Mouse (Mus musculus): ENCODE results near the gene Ppm1b.

Gene Ppm1b

GRCm38 (mm10) chr17:85026436-85026835 is 69.9 kb downstream of the Ppm1b start:
- no peak for DNase-seq

- no peak for DNase-seq
These were observed 70.7 kb downstream of the Ppm1b start for GRCm38 (mm10) chr17:85027247-85027646.

GRCm38 (mm10) chr17:85028093-85028739 is 71.7 kb downstream of the Ppm1b start, which contains the start of gene Slc3a1:
TSS of gene Slc3a1 (plus strand) at chr17:85028376.
- DNase-seq, result no peak

- no peak for DNase-seq
These were observed 72.3 kb downstream of the Ppm1b start for GRCm38 (mm10) chr17:85028797-85029196.

GRCm38 (mm10) chr17:85030651-85031050 is 74.1 kb downstream of the Ppm1b start:
- DNase-seq, result no peak

- DNase-seq, result no peak
These were observed 76.5 kb downstream of the Ppm1b start for GRCm38 (mm10) chr17:85033087-85033486.

- DNase-seq, result no peak
These were observed 77.5 kb downstream of the Ppm1b start for GRCm38 (mm10) chr17:85034068-85034467.

- DNase-seq, result no peak
These were observed 81.3 kb downstream of the Ppm1b start for GRCm38 (mm10) chr17:85037855-85038254.

GRCm38 (mm10) chr17:85038311-85038710 is 81.8 kb downstream of the Ppm1b start:
- DNase-seq, result no peak

GRCm38 (mm10) chr17:85038761-85039160 is 82.2 kb downstream of the Ppm1b start:
- DNase-seq, result no peak

- DNase-seq, result no peak
These were observed 84.4 kb downstream of the Ppm1b start for GRCm38 (mm10) chr17:85040913-85041312.

- DNase-seq, result no peak
These were observed 85.9 kb downstream of the Ppm1b start for GRCm38 (mm10) chr17:85042419-85042818.

GRCm38 (mm10) chr17:85043404-85043816 is 86.9 kb downstream of the Ppm1b start:
- no peak for DNase-seq

GRCm38 (mm10) chr17:85044466-85044865 is 87.9 kb downstream of the Ppm1b start:
- DNase-seq, result no peak

GRCm38 (mm10) chr17:85045160-85045559 is 88.6 kb downstream of the Ppm1b start:
- no peak for DNase-seq

- DNase-seq, result no peak
These were observed 91.8 kb downstream of the Ppm1b start for GRCm38 (mm10) chr17:85048379-85048778.

- no peak for DNase-seq
These were observed 101.7 kb downstream of the Ppm1b start for GRCm38 (mm10) chr17:85058276-85058675.

GRCm38 (mm10) chr17:85059136-85059535 is 102.6 kb downstream of the Ppm1b start:
- DNase-seq, result no peak

GRCm38 (mm10) chr17:85063560-85063959 is 107.0 kb downstream of the Ppm1b start:
- no peak for DNase-seq

GRCm38 (mm10) chr17:85067331-85067730 is 110.8 kb downstream of the Ppm1b start:
- no peak for DNase-seq

- no peak for DNase-seq
These were observed 114.1 kb downstream of the Ppm1b start for GRCm38 (mm10) chr17:85070658-85071057.

- DNase-seq, result no peak
These were observed 114.7 kb downstream of the Ppm1b start for GRCm38 (mm10) chr17:85071088-85071775.

- no peak for DNase-seq
These were observed 115.8 kb downstream of the Ppm1b start for GRCm38 (mm10) chr17:85072383-85072782.

GRCm38 (mm10) chr17:85073214-85073613 is 116.7 kb downstream of the Ppm1b start:
- DNase-seq, result no peak
